Mouse (Mus musculus) intestine, embryonic 16.5 days (tissue): ENCODE results near the gene Fcgr4. TPM values are rescaled to one million over a fixed set of nuclear protein-coding genes. Genes with fewer than 3 reads are reported as not detected.
"Not testable (repeated sequence)": the region's sequence is repeated elsewhere in the genome, so short reads cannot be mapped to it uniquely, and the experiment has no call there.

Experiments
- ATAC-seq: fragments of 200-750 bp; cut with Nextera tagmentation; 2 replicates; pipeline ENCODE4 v1.8.0; 2017; ENCODE audit warnings: moderate TSS enrichment, moderate library complexity
- H3K27ac ChIP-seq: fragments of 300-500 bp; sonication (generic); 2 replicates; pipeline ENCODE4 v1.5.1; 2014; ENCODE audit warnings: mild to moderate bottlenecking, low read length
- H3K27me3 ChIP-seq: fragments of 300-500 bp; sonication (generic); replicated peaks from 2 replicates; pipeline ENCODE4 v1.6.1; 2014; ENCODE audit warnings: low read length, control low read depth, mixed read lengths; ENCODE audit not compliant: control insufficient read depth, insufficient read depth
- H3K36me3 ChIP-seq: fragments of 300-500 bp; sonication (generic); 2 replicates; pipeline ENCODE4 v1.6.1; 2014; ENCODE audit warnings: low read length, control low read depth; ENCODE audit not compliant: control insufficient read depth, insufficient read depth
- H3K4me1 ChIP-seq: fragments of 300-500 bp; sonication (generic); 2 replicates; pipeline ENCODE4 v1.6.1; 2014; ENCODE audit warnings: low read length, control low read depth, mixed read lengths; ENCODE audit not compliant: control insufficient read depth, insufficient read depth
- H3K4me2 ChIP-seq: fragments of 300-500 bp; sonication (generic); 2 replicates; pipeline ENCODE4 v1.6.1; 2014; ENCODE audit warnings: low read depth, low read length, control low read depth
- H3K4me3 ChIP-seq: fragments of 300-500 bp; sonication (generic); 2 replicates; pipeline ENCODE4 v1.5.1; 2014; ENCODE audit warnings: mild to moderate bottlenecking, low read length
- H3K9ac ChIP-seq: fragments of 300-500 bp; sonication (generic); 2 replicates; pipeline ENCODE4 v1.6.1; 2014; ENCODE audit warnings: low read depth, low read length
- H3K9me3 ChIP-seq: fragments of 300-500 bp; sonication (generic); 2 replicates; pipeline ENCODE4 v1.6.1; 2016; ENCODE audit warnings: low read length, control low read depth; ENCODE audit not compliant: control insufficient read depth
- WGBS: fragments of 180-500 bp; shearing (Covaris S2); extraction: QIAGEN DNeasy Blood & Tissue Kit; methylation state at CpG from one replicate; pipeline ENCODE4 v1.1.7; 2014; 5-methylcytosine and 5-hydroxymethylcytosine counted together
- polyA plus RNA-seq: library from polyadenylated mRNA; unstranded; fragments of >200 nt; fragmentation: Nextera tagmentation; extraction: Ambion mirVana; gene quantifications from 2 replicates; pipeline ENCODE4 v1.2.1, GENCODE M21; 2015

Gene Fcgr4
- polyA plus RNA-seq, 1 experiment from 2014 or later, result 1.8 TPM

DNA sequence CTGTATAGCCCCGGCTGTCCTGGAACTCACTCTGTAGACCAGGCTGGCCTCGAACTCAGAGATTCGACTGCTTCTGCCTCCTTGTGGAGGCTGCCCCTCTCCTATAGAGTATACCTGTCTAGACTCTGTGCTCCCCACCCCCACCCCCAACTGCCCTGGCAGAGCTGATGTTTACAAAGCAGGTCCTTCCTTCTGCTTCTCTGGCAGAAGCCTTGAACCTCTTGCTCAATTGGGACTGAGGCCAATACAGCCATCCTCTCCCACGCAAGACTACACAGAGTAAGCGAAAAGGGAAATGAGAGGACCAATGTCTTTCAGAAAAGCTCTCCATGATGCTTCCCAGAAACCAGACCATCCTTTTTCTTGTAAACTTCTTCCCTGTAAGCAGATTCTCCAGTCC lies 38.5 kb downstream of the Fcgr4 start:
- H3K4me1 ChIP-seq, result 0 out of 2 replicates have a peak, but pooled peaks cover 3% of the 10 kb centered on the region
- H3K4me3 ChIP-seq, result no peak overlapping the region
- no peaks in the 10 kb centered on the region for H3K9me3 ChIP-seq
- H3K27ac ChIP-seq, result no peak overlapping the region
- H3K36me3 ChIP-seq, result no peaks in the 10 kb centered on the region
- no peaks in the 10 kb centered on the region for H3K27me3 ChIP-seq
- H3K4me2 ChIP-seq, result no peak overlapping the region
- 85% methylated on average over 5 of the region's 5 CpGs for WGBS
- ATAC-seq, result no peak
- H3K9ac ChIP-seq, result no peak overlapping the region

DNA sequence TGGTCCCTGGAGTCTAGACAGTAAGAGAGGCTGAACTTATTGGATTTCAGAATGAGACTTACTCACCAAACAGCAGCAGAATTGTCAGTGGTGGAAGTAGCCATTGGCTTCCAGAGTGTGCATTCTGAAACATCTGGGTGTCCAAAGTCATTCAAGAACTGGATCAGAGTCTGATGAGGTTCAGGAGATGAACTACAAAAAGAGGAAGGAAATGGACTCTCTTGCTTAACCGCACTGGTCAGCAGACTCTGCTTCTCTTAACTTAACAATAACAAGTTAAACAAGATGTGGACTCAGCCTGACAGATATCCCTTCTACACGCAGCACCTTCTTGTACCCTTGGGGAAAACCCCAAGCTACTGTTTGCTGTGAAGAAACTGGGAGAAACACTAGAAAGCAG lies 40.5 kb downstream of the Fcgr4 start:
- WGBS, result 49% methylated on average over 2 of the region's 2 CpGs
- H3K4me2 ChIP-seq, result no peak overlapping the region

DNA sequence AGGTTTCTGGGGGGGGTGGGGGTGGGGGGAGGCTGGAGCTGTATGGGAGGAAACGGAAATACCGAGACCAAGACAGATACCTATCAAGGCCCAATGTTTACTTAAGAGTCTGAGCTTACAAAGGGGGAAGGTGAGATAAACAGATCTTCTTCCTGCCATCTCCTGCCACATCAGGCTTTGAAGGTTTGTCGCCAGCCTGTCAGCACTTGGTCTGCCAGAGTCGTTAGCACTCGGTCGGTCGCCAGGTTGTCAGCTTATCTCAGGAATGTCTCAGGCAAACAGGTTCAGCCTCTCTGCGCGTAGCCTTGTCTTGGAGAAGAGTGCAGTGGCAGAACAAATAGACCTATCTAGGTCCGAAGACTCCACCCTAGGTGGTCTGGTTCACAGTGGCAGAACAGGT lies 41.7 kb downstream of the Fcgr4 start:
- no peaks in the 10 kb centered on the region for H3K36me3 ChIP-seq
- ATAC-seq, result no peak
- H3K4me3 ChIP-seq, result peak overlapping the region; percentile 4; the same call in 1 of the 2 replicates
- H3K4me2 ChIP-seq, result peak overlapping the region; percentile 33
- 0 out of 2 replicates have a peak, but pooled peaks cover 6% of the 10 kb centered on the region for H3K4me1 ChIP-seq
- WGBS, result 29% methylated on average over 10 of the region's 10 CpGs
- no peaks in the 10 kb centered on the region for H3K9me3 ChIP-seq
- 0 out of 2 replicates have a peak overlapping the region, but pooled peaks have one; percentile 10 for H3K9ac ChIP-seq
- peaks cover 7% of the 10 kb centered on the region for H3K27me3 ChIP-seq
- 0 out of 2 replicates have a peak overlapping the region, but pooled peaks have one; percentile 25 for H3K27ac ChIP-seq

More for the DNA sequence above, 40.5 kb downstream of the Fcgr4 start:
- no peak overlapping the region for H3K9ac ChIP-seq
- ATAC-seq, result no peak
- no peaks in the 10 kb centered on the region for H3K36me3 ChIP-seq
- H3K27ac ChIP-seq, result no peak overlapping the region
- H3K27me3 ChIP-seq, result peaks cover 3% of the 10 kb centered on the region
- no peak overlapping the region for H3K4me3 ChIP-seq
- H3K4me1 ChIP-seq, result 0 out of 2 replicates have a peak, but pooled peaks cover 3% of the 10 kb centered on the region
- no peaks in the 10 kb centered on the region for H3K9me3 ChIP-seq

DNA sequence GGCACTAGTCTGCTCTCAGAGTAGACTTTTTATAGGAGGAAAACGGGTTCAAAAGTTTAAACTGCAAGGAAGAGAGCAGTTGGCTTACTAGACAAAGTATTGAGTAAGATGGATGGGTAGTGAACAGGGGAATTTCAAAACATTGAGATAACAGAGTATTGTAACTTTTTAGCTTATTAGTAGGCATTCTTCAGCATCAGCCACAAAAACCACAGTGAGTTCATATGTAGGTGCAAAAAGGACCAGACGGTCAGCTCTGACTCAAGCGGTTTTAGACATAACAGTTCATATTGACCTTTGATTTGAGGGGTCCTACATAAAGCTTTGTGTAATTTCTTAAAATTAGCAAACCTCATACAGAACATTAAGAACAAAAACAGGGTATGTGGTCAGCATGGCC lies 42.8 kb downstream of the Fcgr4 start:
- WGBS, result 79% methylated on average over 3 of the region's 3 CpGs

DNA sequence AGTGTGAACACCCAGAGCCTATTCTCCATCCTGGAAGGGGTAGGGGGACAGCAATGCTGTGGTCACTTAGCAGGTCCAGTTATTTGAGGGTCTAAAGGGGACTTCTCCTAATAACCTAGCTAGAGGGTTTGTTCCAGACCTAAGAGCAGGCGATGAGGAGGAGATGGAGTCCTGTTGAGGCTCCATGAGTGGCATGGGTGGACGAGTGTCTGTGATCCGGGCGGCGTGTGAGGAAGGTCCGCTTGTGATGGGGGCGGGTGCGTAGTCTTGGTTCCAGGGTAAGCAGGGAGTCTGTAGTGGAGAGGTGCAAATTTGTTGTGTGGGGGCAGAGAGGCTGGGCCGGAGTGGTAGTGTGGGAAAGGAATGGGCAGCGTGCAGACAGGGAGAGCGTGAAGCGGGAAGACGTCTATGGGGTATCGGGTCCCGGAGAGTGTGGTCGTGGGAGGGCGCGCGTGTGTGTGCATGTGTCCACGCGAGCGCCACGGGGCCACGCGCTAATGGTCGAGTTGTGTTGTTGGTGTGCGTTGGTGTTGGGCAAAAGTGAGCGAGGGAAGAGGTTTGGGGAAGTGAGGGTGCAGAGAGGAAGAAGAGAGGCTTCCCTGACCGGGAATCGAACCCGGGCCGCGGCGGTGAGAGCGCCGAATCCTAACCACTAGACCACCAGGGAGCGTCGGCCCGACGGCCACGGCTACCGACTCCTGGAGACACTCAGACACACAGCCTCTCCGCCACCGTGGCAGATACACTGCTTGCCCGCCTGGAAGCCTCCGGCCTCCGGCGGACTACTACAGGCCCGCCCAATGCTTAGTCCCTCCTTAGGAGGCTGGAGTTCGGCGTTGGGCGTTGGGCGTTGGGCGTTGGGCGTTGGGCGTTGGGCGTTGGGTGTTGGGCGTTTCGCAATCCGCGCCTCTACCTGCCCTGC lies 45.1 kb downstream of the Fcgr4 start:
- Histone ChIP-seq H3K9ac (0 out of 2 replicates have a peak overlapping the region, but pooled peaks have one; percentile 10), H3K4me3 (peak overlapping the region; percentile 41), H3K4me2 (peak overlapping the region; percentile 53), H3K27me3 (peaks cover 14% of the 10 kb centered on the region)
- not testable (repeated sequence) for H3K9me3 ChIP-seq, H3K27ac ChIP-seq, H3K4me1 ChIP-seq, H3K36me3 ChIP-seq
- WGBS, result 7% methylated on average over 36 of the region's 61 CpGs
- ATAC-seq, result peak; percentile 85

More for the DNA sequence above, 42.8 kb downstream of the Fcgr4 start:
- peaks cover 10% of the 10 kb centered on the region for H3K27me3 ChIP-seq
- no peak overlapping the region for H3K4me3 ChIP-seq
- H3K4me2 ChIP-seq, result no peak overlapping the region
- H3K36me3 ChIP-seq, result no peaks in the 10 kb centered on the region
- H3K9ac ChIP-seq, result no peak overlapping the region
- H3K4me1 ChIP-seq, result 0 out of 2 replicates have a peak, but pooled peaks cover 6% of the 10 kb centered on the region
- no peaks in the 10 kb centered on the region for H3K9me3 ChIP-seq
- H3K27ac ChIP-seq, result no peak overlapping the region
- no peak for ATAC-seq

DNA sequence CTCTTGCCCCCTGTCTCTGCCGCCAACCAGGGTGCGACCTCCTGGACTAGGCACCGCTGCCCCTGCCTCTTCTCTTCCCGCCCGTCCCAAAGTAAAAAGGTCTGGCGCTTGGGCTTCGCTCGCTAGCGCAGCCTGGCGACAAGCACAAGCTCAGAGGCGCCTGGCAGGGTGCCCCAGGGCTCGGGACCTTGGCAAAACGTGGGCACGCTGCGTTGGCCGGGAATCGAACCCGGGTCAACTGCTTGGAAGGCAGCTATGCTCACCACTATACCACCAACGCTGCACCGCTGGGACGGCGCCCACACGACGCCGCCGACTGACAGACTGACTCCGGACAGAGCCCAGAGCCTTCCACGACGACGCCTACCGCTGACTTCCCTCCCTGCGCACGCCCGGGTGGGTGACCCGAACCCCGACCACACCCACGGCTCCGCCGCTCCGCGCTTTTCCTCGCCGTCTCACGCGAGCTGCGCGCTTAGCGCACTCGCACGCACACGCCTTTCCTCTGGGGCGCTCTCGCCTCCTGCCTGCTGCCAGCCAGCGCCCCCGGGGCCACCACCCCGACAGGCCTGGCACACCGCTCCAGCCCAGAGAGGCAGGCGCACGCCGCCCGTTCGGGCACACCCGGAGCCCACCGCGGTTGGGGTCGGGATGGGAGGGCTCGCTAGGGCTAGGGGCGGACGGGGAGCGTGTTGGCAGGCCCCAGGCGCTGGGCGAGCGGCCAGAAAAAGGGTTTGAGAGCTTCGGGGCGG lies 45.9 kb downstream of the Fcgr4 start, which contains the start of gene Fcgr3:
TSS of gene Fcgr3 (minus strand) at position 445 of the 752 bp plus-strand sequence.
- Histone ChIP-seq H3K4me2 (peak within 1 kb of the TSS; percentile 53), H3K9ac (0 out of 2 replicates have a peak within 1 kb of the TSS, but pooled peaks have one; percentile 10), H3K27me3 (peaks cover 17% of the 10 kb centered on the region), H3K4me3 (peak within 1 kb of the TSS; percentile 41)
- H3K4me1 ChIP-seq, H3K9me3 ChIP-seq, H3K27ac ChIP-seq, H3K36me3 ChIP-seq: not testable (repeated sequence)
- under 1% methylated on average over 40 of the region's 75 CpGs for WGBS
- peak; percentile 70 for ATAC-seq

DNA sequence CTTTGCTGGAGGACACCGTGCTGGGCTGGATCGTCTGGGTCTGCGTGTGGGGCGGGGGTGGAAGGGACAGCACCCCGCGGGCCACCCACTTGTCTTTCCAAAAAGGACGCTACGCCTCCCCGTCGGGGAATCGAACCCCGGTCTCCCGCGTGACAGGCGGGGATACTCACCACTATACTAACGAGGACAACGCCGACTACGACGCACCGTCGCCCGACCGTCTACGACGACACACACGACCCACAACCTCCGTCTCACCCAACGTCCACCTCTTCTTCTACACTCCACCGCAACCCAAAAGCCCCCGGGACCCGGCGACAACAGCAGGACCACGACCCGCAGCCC lies 46.5 kb downstream of the Fcgr4 start:
- under 1% methylated on average over 16 of the region's 35 CpGs for WGBS
- H3K9ac ChIP-seq, H3K4me1 ChIP-seq, H3K27ac ChIP-seq, H3K9me3 ChIP-seq, H3K36me3 ChIP-seq: not testable (repeated sequence)
- Histone ChIP-seq H3K4me2 (peak overlapping the region; percentile 53), H3K4me3 (peak overlapping the region; percentile 41), H3K27me3 (peaks cover 18% of the 10 kb centered on the region)
- ATAC-seq, result peak; percentile 41

DNA sequence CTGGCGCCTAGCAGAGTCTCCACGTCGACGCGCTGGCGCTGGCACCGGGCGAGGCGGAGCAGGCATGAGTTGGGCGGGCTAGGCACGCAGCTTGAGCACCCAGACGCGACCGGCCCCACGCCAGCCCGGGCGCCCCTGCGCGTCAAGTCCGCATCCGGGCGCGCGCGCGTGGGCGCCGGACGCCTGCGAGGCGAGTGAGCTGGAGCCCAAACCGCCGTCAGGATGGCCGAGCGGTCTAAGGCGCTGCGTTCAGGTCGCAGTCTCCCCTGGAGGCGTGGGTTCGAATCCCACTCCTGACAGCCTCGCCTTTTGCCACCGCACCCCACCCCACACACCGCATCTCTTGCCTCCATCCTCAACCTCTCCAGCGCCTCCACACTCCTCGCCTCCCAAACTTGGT lies 47.0 kb downstream of the Fcgr4 start:
- WGBS, result 8% methylated on average over 27 of the region's 45 CpGs
- Histone ChIP-seq H3K4me2 (peak overlapping the region; percentile 50), H3K4me3 (peak overlapping the region; percentile 36), H3K27me3 (peaks cover 18% of the 10 kb centered on the region)
- not testable (repeated sequence) for H3K36me3 ChIP-seq, H3K9ac ChIP-seq, H3K9me3 ChIP-seq, H3K4me1 ChIP-seq, H3K27ac ChIP-seq
- ATAC-seq, result peak; percentile 1; the same call in 1 of the 2 replicates

DNA sequence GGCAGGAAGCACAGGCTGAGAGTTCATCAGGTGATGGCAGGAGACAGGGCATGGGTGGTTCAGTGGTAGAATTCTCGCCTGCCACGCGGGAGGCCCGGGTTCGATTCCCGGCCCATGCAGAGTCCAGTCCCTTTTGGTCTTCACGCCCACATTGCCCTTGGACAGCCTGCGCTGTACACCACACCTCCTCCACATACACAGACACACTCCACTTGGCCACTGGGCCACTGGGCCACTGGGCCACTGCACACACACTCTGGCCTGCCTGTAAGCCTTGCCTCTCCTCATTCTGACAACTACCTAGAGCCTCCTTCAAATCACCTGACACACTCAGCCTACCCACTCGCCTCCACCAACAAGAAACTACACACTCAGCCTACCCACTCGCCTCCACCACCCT lies 47.9 kb downstream of the Fcgr4 start:
- not testable (repeated sequence) for H3K9ac ChIP-seq, H3K36me3 ChIP-seq, H3K4me2 ChIP-seq, H3K4me3 ChIP-seq, H3K27ac ChIP-seq, H3K9me3 ChIP-seq, H3K4me1 ChIP-seq
- peaks cover 19% of the 10 kb centered on the region for H3K27me3 ChIP-seq
- ATAC-seq, result peak; percentile 49
- WGBS, result 25% methylated on average over 2 of the region's 10 CpGs
